Mouse (Mus musculus) limb, embryonic 11.5 days (tissue): Measurements from ENCODE around the gene Acod1. TPM values are rescaled to one million over a fixed set of nuclear protein-coding genes. Genes with fewer than 3 reads are reported as not detected.
A peak's percentile ranks its signal among the peaks of the same experiment; 100 is the strongest.

Experiments
- ATAC-seq: fragments of 200-750 bp; cut with Nextera tagmentation; 2 replicates; pipeline ENCODE4 v1.8.0; 2017; ENCODE audit warnings: low read depth; ENCODE audit not compliant: insufficient number of reproducible peaks, low FRiP score, low TSS enrichment
- DNase-seq: peaks from one replicate; pipeline ENCODE4 v3.0.0-alpha.2; 2015; ENCODE audit warnings: low spot score
- H3K27ac ChIP-seq: fragments of 300-500 bp; sonication (generic); replicated peaks from 2 replicates; pipeline ENCODE4 v1.5.1; 2014; ENCODE audit warnings: low read depth, mild to moderate bottlenecking, low read length
- H3K27me3 ChIP-seq: fragments of 300-500 bp; sonication (generic); 2 replicates; pipeline ENCODE4 v1.6.1; 2014; ENCODE audit warnings: mild to moderate bottlenecking, low read length, mixed read lengths; ENCODE audit not compliant: control insufficient read depth, insufficient read depth
- H3K36me3 ChIP-seq: fragments of 300-500 bp; sonication (generic); 2 replicates; pipeline ENCODE4 v1.6.1; 2014; ENCODE audit warnings: mild to moderate bottlenecking, low read length, moderate library complexity, mixed read lengths; ENCODE audit not compliant: control insufficient read depth, insufficient read depth
- H3K4me1 ChIP-seq: fragments of 300-500 bp; sonication (generic); 2 replicates; pipeline ENCODE4 v1.6.1; 2014; ENCODE audit warnings: low read length, mixed read lengths; ENCODE audit not compliant: control insufficient read depth, insufficient read depth
- H3K4me2 ChIP-seq: fragments of 300-500 bp; sonication (generic); 2 replicates; pipeline ENCODE4 v1.6.1; 2014; ENCODE audit warnings: low read depth, mild to moderate bottlenecking, moderate library complexity; ENCODE audit not compliant: severe bottlenecking
- H3K4me3 ChIP-seq: fragments of 300-500 bp; sonication (generic); 2 replicates; pipeline ENCODE4 v1.5.1; 2014; ENCODE audit warnings: low read depth, low read length
- H3K9ac ChIP-seq: fragments of 300-500 bp; sonication (generic); 2 replicates; pipeline ENCODE4 v1.6.1; 2014; ENCODE audit warnings: mild to moderate bottlenecking, low read length
- H3K9me3 ChIP-seq: fragments of 300-500 bp; sonication (generic); 2 replicates; pipeline ENCODE4 v1.6.1; 2016; ENCODE audit warnings: low read length; ENCODE audit not compliant: control insufficient read depth
- WGBS: fragments of 180-500 bp; shearing (Covaris S2); extraction: QIAGEN DNeasy Blood & Tissue Kit; methylation state at CpG from one replicate; pipeline ENCODE4 v1.1.7; 2014; 5-methylcytosine and 5-hydroxymethylcytosine counted together
- polyA plus RNA-seq: library from polyadenylated mRNA; unstranded; fragments of >200 nt; fragmentation: Nextera tagmentation; extraction: Ambion mirVana; gene quantifications from 2 replicates; pipeline ENCODE4 v1.2.1, GENCODE M21; 2014

Gene Acod1
- polyA plus RNA-seq, 1 experiment from 2014 or later, result not detected

DNA sequence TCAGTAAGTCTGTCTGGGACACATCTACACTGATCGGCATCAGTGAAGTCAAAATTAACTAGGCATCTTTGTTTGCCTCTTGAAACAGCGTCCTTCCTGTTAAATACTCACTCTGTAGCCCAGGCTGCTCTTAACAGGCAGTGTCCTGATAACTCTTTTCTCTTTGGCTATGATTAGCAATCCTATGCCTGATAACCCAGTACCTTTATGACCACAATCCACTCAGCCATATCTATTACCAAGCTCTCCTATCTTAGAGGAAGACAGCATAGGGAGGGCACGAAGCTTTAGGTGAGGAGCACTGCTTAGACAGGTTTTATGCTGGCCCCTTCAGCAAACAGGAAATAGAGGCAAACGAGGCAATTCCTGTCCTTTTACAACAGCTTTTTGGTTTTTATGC, 46.9 kb downstream of the Acod1 start:
- WGBS, result 71% methylated on average over 4 of the region's 4 CpGs
- Histone ChIP-seq H3K4me3 (no peak overlapping the region), H3K9me3 (no peaks in the 10 kb centered on the region), H3K27ac (no peak overlapping the region), H3K36me3 (peaks cover 2% of the 10 kb centered on the region; the same call in 1 of the 2 replicates), H3K4me2 (no peak overlapping the region), H3K9ac (no peak overlapping the region), H3K27me3 (no peaks in the 10 kb centered on the region), H3K4me1 (no peaks in the 10 kb centered on the region)
- ATAC-seq, result no peak
- no peak for DNase-seq

DNA sequence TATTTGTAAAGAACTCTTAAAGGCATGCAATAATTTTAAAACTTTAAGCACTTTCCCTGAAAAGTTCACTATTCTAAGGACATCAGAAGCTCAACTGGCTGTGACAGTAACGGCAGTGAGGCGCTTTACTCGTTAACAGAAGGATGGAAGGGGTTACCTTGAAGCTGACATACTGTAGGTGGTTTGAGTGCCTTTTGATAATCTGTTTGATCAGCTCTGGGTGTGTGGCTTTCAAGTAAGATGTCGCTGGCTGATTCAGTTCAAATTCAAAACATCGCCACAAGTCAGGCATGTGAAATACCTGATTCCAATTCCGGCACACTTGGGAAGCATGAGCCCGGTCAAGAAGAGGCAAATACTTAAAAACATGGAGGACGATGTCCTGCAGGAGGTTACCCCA, 48.3 kb downstream of the Acod1 start:
- WGBS, result 93% methylated on average over 8 of the region's 8 CpGs

GRCm38 (mm10) chr14:103095826-103096225, 49.0 kb downstream of the Acod1 start:
- H3K27ac ChIP-seq, result no peak overlapping the region
- ATAC-seq (no peak), DNase-seq (no peak)
- H3K4me1 ChIP-seq, result no peaks in the 10 kb centered on the region
- no peaks in the 10 kb centered on the region for H3K9me3 ChIP-seq
- H3K9ac ChIP-seq, result no peak overlapping the region
- no peak overlapping the region for H3K4me3 ChIP-seq
- no peaks in the 10 kb centered on the region for H3K27me3 ChIP-seq
- H3K36me3 ChIP-seq, result peaks cover 2% of the 10 kb centered on the region; the same call in 1 of the 2 replicates
- WGBS, result 88% methylated on average over 8 of the region's 8 CpGs
- H3K4me2 ChIP-seq, result no peak overlapping the region

More for the DNA sequence above, 48.3 kb downstream of the Acod1 start:
- no peak overlapping the region for H3K4me2 ChIP-seq
- ATAC-seq (no peak), DNase-seq (no peak)
- no peak overlapping the region for H3K9ac ChIP-seq
- H3K27me3 ChIP-seq, result no peaks in the 10 kb centered on the region
- no peaks in the 10 kb centered on the region for H3K4me1 ChIP-seq
- H3K27ac ChIP-seq, result no peak overlapping the region
- H3K36me3 ChIP-seq, result peaks cover 2% of the 10 kb centered on the region; the same call in 1 of the 2 replicates
- H3K4me3 ChIP-seq, result no peak overlapping the region
- no peaks in the 10 kb centered on the region for H3K9me3 ChIP-seq

DNA sequence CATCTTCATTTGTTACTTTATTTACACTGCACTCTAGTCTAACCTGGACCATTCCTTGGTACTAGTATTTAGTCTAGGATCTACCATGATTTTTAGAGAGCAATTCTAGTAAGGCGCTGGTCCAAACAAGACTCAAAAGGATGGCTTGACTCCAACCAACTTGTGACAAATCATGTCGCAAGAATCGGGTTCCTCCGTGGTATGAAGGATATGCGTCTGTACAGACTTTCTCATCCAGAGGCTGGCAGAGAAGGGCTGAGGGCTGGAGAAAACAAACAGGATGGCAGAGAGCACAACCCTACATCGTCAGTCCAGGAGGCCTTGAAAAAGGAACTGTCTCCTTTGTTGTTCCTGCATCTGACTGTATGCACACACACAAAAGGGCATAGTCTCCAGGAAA, 49.8 kb downstream of the Acod1 start:
- no peaks in the 10 kb centered on the region for H3K27me3 ChIP-seq
- H3K4me1 ChIP-seq, result no peaks in the 10 kb centered on the region
- H3K9ac ChIP-seq, result no peak overlapping the region
- WGBS, result 91% methylated on average over 6 of the region's 6 CpGs
- H3K9me3 ChIP-seq, result no peaks in the 10 kb centered on the region
- H3K36me3 ChIP-seq, result peaks cover 2% of the 10 kb centered on the region; the same call in 1 of the 2 replicates
- no peak for ATAC-seq
- no peak for DNase-seq
- H3K4me2 ChIP-seq, result no peak overlapping the region
- no peak overlapping the region for H3K4me3 ChIP-seq
- H3K27ac ChIP-seq, result no peak overlapping the region

DNA sequence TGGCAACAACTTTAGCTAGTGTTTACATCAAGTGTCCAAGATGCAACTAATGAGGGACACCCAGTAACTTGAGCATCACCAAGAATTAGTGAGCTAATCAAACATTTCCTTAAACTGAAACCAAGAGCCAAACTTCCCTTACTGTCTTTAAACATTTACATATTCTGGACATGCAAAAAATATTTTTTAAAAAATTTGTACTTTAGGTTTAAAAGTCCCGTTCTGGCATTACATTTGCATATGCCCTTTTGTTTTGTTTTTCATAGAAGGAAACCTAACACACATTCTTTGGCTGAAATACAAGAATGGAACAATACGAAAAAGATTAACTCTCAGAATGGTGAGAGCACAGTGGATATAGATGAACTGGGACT, 51.4 kb downstream of the Acod1 start:
- H3K27me3 ChIP-seq, result no peaks in the 10 kb centered on the region
- DNase-seq (no peak), ATAC-seq (no peak)
- 3% methylated on average over 2 of the region's 2 CpGs for WGBS
- H3K4me1 ChIP-seq, result no peaks in the 10 kb centered on the region
- peak overlapping the region; percentile 85 for H3K4me3 ChIP-seq
- peak overlapping the region; percentile 99; the same call in 1 of the 2 replicates for H3K9ac ChIP-seq
- H3K9me3 ChIP-seq, result no peaks in the 10 kb centered on the region
- peak overlapping the region; percentile 62 for H3K4me2 ChIP-seq
- no peaks in the 10 kb centered on the region; the same call in 1 of the 2 replicates for H3K36me3 ChIP-seq
- no peak overlapping the region for H3K27ac ChIP-seq

DNA sequence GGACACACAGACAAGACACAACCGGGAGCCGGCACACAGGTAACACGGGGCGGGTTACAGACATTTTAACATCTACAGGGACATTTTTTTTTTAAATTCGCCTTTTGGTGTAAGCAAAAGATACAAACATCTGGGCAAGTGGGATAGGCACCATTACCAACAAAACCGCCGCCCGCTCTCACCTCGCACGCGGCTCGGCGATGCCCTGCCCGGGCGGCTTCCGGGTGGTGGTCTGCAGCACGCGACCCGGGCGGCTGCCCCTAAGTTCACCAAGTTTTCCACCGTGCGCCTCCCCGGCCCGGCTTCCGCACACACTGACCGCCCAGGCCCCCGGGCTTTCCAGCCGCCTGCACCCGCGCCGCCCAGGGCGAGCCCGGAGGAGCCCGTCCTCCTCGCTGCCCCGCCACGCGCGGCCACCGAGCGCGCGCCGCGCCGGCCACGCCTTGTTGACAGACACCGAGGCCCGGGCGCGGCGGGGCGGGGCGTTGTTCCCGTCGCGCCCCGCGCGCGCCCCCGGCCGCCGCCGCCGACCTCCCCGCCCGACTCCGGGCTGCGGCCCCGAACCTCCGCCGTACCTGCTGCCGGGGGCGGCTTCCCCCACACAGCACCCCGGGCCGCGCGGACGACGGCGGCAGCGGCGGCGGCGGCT, 51.9 kb downstream of the Acod1 start:
- Histone ChIP-seq H3K9ac (peak overlapping the region; percentile 99), H3K27ac (peak overlapping the region; percentile 99)
- whole genome bisulfite sequencing, result 0% methylated on average over 59 of the region's 86 CpGs

GRCm38 (mm10) chr14:103099238-103099933, 52.6 kb downstream of the Acod1 start, which contains the start of gene Fbxl3:
TSS of gene Fbxl3 (minus strand) at chr14:103099566.
- Histone ChIP-seq H3K4me3 (peak within 1 kb of the TSS; percentile 85), H3K4me1 (no peaks in the 10 kb centered on the region), H3K4me2 (peak within 1 kb of the TSS; percentile 62), H3K9me3 (no peaks in the 10 kb centered on the region), H3K27me3 (no peaks in the 10 kb centered on the region), H3K27ac (peak within 1 kb of the TSS; percentile 99), H3K36me3 (no peaks in the 10 kb centered on the region; the same call in 1 of the 2 replicates), H3K9ac (peak within 1 kb of the TSS; percentile 99)
- WGBS, result under 1% methylated on average over 86 of the region's 88 CpGs
- DNase-seq, result peak; percentile 90
- peak; percentile 95 for ATAC-seq

More for the DNA sequence above, 51.9 kb downstream of the Acod1 start:
- H3K9me3 ChIP-seq, result no peaks in the 10 kb centered on the region
- no peaks in the 10 kb centered on the region for H3K27me3 ChIP-seq
- H3K4me1 ChIP-seq, result no peaks in the 10 kb centered on the region
- H3K4me3 ChIP-seq, result peak overlapping the region; percentile 85
- peak; percentile 82 for ATAC-seq
- DNase-seq, result peak; percentile 87
- no peaks in the 10 kb centered on the region; the same call in 1 of the 2 replicates for H3K36me3 ChIP-seq
- H3K4me2 ChIP-seq, result peak overlapping the region; percentile 62

GRCm38 (mm10) chr14:103100296-103100695, 53.5 kb downstream of the Acod1 start:
- ATAC-seq (no peak), DNase-seq (no peak)
- Histone ChIP-seq H3K9ac (no peak overlapping the region), H3K4me3 (no peak overlapping the region), H3K4me2 (no peak overlapping the region), H3K36me3 (no peaks in the 10 kb centered on the region), H3K27ac (no peak overlapping the region), H3K4me1 (no peaks in the 10 kb centered on the region), H3K9me3 (no peaks in the 10 kb centered on the region), H3K27me3 (no peaks in the 10 kb centered on the region)
- 82% methylated on average over 13 of the region's 13 CpGs for WGBS
